Mouse (Mus musculus): Measurements from ENCODE around the gene Fam57b.

GRCm38 (mm10) chr7:126786142-126786541 is 11.3 kb upstream of the Fam57b start:
- TF ChIP-seq POLR2A (IDR thresholded peaks at IDR 0.05; ENCODE audit: borderline replicate concordance, control insufficient read depth, low read depth, low read length) (no peak), CTCF (IDR thresholded peaks at IDR 0.05; ENCODE audit: control insufficient read depth, insufficient read depth, low read length) (no peak)
